Mouse (Mus musculus): ENCODE results near the gene Jazf1. TPM values are rescaled to one million over a fixed set of nuclear protein-coding genes. Genes with fewer than 3 reads are reported as not detected.

The Jazf1 gene
- total and polyA plus RNA-seq, 3 experiments: 0.42 to 1.7 (median 0.75) TPM

DNA sequence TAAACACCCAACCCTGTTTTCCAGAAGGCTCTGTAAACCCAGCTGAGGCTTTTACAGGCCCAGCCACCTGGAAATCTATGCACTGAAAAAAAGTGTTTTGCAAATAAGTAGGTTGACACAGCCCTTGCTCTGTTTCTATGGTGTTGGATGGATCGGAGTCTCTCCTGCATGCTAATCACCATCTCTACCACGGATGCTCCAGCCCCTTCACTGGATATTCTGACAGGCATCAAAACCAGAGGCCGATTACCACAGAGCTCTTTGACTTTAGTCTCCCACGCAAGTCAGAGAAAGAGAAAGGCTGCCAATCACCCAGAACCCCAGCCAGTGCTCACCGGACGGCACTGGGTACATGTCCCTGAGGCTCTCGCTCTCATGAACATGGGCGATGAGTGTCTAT, 291.4 kb downstream of the Jazf1 start:
- Histone ChIP-seq H3K4me3 (replicated peaks in 1 of 3; ENCODE audit: low read depth in 2 of 3, low read length in 2 of 3, poor library complexity in 1 of 3) (no peak overlapping the region), H3K27me3 (replicated peaks) (no peaks in the 10 kb centered on the region), H3K4me1 (ENCODE audit: control insufficient read depth in 1 of 2, insufficient read depth in 2 of 2) (peaks cover 0 to 34% of the 10 kb centered on the region in 2 experiments; a peak in 3 of 4 replicates), H3K79me2 (replicated peaks; ENCODE audit: control insufficient read depth, extremely low read depth, insufficient read depth, poor library complexity, severe bottlenecking) (no peaks in the 10 kb centered on the region), H3K9ac (ENCODE audit: insufficient read depth, low read depth) (no peak overlapping the region), H3K9me3 (replicated peaks; ENCODE audit: low read length) (no peaks in the 10 kb centered on the region), H3K27ac (ENCODE audit: insufficient read depth, low read depth) (no peak overlapping the region), H3K4me2 (ENCODE audit: insufficient read depth, low read depth, poor library complexity, severe bottlenecking) (no peak overlapping the region), H3K36me3 (replicated peaks in 1 of 2; ENCODE audit: control insufficient read depth in 1 of 2, insufficient read depth in 1 of 2, low read length in 1 of 2) (peaks cover 0 to 6% of the 10 kb centered on the region in 2 experiments)
- DNase-seq (ENCODE audit: extremely low read depth): no peak
- dilution Hi-C loops (cut with MboI; ENCODE audit: extremely low pct_ligation_motif_present, extremely low pct_unique_long_range_greater_than_20kb, low sequenced_read_pairs) (no loop called here), in situ Hi-C loops (cut with MboI; ENCODE audit: low pct_ligation_motif_present, low pct_unique_long_range_greater_than_20kb, low sequenced_read_pairs) (no loop called here)
- TF ChIP-seq MAFK (IDR thresholded peaks at IDR 0.05; ENCODE audit: insufficient replicate concordance, low read length): no peak

DNA sequence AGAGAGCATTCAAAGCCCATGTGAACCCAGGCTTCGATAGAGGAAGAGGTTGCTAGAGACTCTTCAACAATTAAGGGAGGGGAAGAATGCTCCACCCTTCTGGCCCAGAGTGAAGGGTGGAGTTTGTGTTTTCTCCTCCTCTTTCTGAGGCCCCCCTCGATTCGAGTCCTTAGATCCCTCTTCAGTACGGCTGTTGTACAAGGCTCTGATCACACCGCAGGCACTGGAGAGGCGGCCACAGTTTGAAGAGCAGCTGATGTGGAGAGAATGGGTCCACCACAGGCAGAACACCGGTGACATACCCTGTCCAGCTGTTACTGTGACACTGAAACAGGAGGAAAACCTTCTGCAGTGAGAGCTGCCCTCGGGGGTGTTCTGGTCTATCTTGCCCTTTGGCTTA, 292.5 kb downstream of the Jazf1 start:
- TF ChIP-seq ZNF384 (IDR thresholded peaks at IDR 0.05; ENCODE audit: low read depth, low read length) (no peak), NRF1 (IDR thresholded peaks at IDR 0.05; ENCODE audit: low read depth, low read length) (no peak), TCF12 (IDR thresholded peaks at IDR 0.05; ENCODE audit: low read depth, low read length) (no peak), ZKSCAN1 (IDR thresholded peaks at IDR 0.05; ENCODE audit: borderline replicate concordance, low read depth, low read length) (no peak), CHD1 (IDR thresholded peaks at IDR 0.05; ENCODE audit: low read depth, low read length) (no peak), NELFE (IDR thresholded peaks at IDR 0.05; ENCODE audit: low read depth, low read length) (no peak)
- DNase-seq (ENCODE audit: extremely low read depth): no peak
- Histone ChIP-seq H3K27ac (ENCODE audit: insufficient read depth, low read depth) (no peak overlapping the region), H3K9me3 (replicated peaks; ENCODE audit: low read length) (no peaks in the 10 kb centered on the region), H3K27me3 (replicated peaks) (no peaks in the 10 kb centered on the region), H3K79me2 (replicated peaks; ENCODE audit: control insufficient read depth, extremely low read depth, insufficient read depth, poor library complexity, severe bottlenecking) (no peaks in the 10 kb centered on the region), H3K9ac (ENCODE audit: insufficient read depth, low read depth) (no peak overlapping the region), H3K4me1 (ENCODE audit: control insufficient read depth in 1 of 2, insufficient read depth in 2 of 2) (peaks cover 0 to 31% of the 10 kb centered on the region in 2 experiments; a peak in 3 of 4 replicates), H3K4me2 (ENCODE audit: insufficient read depth, low read depth, poor library complexity, severe bottlenecking) (no peak overlapping the region), H3K4me3 (replicated peaks in 1 of 3; ENCODE audit: low read depth in 2 of 3, low read length in 2 of 3, poor library complexity in 1 of 3) (no peak overlapping the region), H3K36me3 (replicated peaks in 1 of 2; ENCODE audit: control insufficient read depth in 1 of 2, insufficient read depth in 1 of 2, low read length in 1 of 2) (peaks cover 0 to 12% of the 10 kb centered on the region in 2 experiments)
- dilution Hi-C loops (cut with MboI; ENCODE audit: extremely low pct_ligation_motif_present, extremely low pct_unique_long_range_greater_than_20kb, low sequenced_read_pairs) (no loop called here), in situ Hi-C loops (cut with MboI; ENCODE audit: low pct_ligation_motif_present, low pct_unique_long_range_greater_than_20kb, low sequenced_read_pairs) (no loop called here)

DNA sequence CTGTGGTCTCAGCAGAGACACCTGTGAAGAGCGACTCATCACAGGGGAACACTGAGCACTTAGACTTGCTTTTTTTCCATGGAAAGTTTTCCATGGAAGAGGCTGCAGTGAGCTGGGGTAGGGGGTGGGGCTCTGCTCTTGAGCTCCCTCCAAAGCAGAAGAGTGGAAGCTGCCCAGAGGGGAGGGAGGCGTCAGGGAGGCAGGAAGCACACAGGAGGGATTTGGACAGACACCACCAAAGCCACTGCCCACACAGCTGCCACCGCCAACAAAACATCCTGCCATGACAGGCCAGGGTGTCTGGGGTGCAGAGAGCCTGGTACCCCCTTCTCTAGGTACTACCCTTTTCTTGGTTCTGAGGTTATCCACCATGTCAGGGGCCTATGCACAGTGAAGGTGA, 293.1 kb downstream of the Jazf1 start:
- DNase-seq (ENCODE audit: extremely low read depth): no peak
- Histone ChIP-seq H3K9ac (ENCODE audit: insufficient read depth, low read depth) (no peak overlapping the region), H3K79me2 (replicated peaks; ENCODE audit: control insufficient read depth, extremely low read depth, insufficient read depth, poor library complexity, severe bottlenecking) (no peaks in the 10 kb centered on the region), H3K9me3 (replicated peaks; ENCODE audit: low read length) (no peaks in the 10 kb centered on the region), H3K36me3 (replicated peaks in 1 of 2; ENCODE audit: control insufficient read depth in 1 of 2, insufficient read depth in 1 of 2, low read length in 1 of 2) (peaks cover 0 to 15% of the 10 kb centered on the region in 2 experiments), H3K27me3 (replicated peaks) (no peaks in the 10 kb centered on the region), H3K4me3 (replicated peaks in 1 of 3; ENCODE audit: low read depth in 2 of 3, low read length in 2 of 3, poor library complexity in 1 of 3) (no peak overlapping the region), H3K4me2 (ENCODE audit: insufficient read depth, low read depth, poor library complexity, severe bottlenecking) (no peak overlapping the region), H3K4me1 (ENCODE audit: control insufficient read depth in 1 of 2, insufficient read depth in 2 of 2) (peaks cover 0 to 25% of the 10 kb centered on the region in 2 experiments; a peak in 3 of 4 replicates), H3K27ac (ENCODE audit: insufficient read depth, low read depth) (no peak overlapping the region)
- in situ Hi-C loops (cut with MboI; ENCODE audit: low pct_ligation_motif_present, low pct_unique_long_range_greater_than_20kb, low sequenced_read_pairs) (no loop called here), dilution Hi-C loops (cut with MboI; ENCODE audit: extremely low pct_ligation_motif_present, extremely low pct_unique_long_range_greater_than_20kb, low sequenced_read_pairs) (no loop called here)
- TF ChIP-seq KAT2A (IDR thresholded peaks at IDR 0.05; ENCODE audit: insufficient replicate concordance, low read length) (no peak), POLR2A (IDR thresholded peaks at IDR 0.05; ENCODE audit: low read depth, low read length) (no peak), MAZ (IDR thresholded peaks at IDR 0.05; ENCODE audit: low read depth, low read length) (no peak), ETS1 (conservative IDR thresholded peaks at IDR 0.05; ENCODE audit: low read depth, low read length) (no peak), TCF12 (IDR thresholded peaks at IDR 0.05; ENCODE audit: low read depth, low read length) (no peak), UBTF (IDR thresholded peaks at IDR 0.05; ENCODE audit: low read depth, low read length) (no peak), MYC (IDR thresholded peaks at IDR 0.05; ENCODE audit: low read depth, low read length) (no peak), USF1 (IDR thresholded peaks at IDR 0.05; ENCODE audit: low read depth, low read length) (no peak), ZMIZ1 (IDR thresholded peaks at IDR 0.05; ENCODE audit: low read depth, low read length) (no peak), MAFK (IDR thresholded peaks at IDR 0.05; ENCODE audit: insufficient replicate concordance, low read length) (no peak), E2F4 (IDR thresholded peaks at IDR 0.05; ENCODE audit: insufficient replicate concordance, low read depth, low read length) (no peak), CHD2 (IDR thresholded peaks at IDR 0.05; ENCODE audit: low read length) (no peak), USF2 (conservative IDR thresholded peaks at IDR 0.05; ENCODE audit: low read depth, low read length) (no peak), ZNF384 (IDR thresholded peaks at IDR 0.05; ENCODE audit: low read depth, low read length) (no peak), CHD1 (IDR thresholded peaks at IDR 0.05; ENCODE audit: low read depth, low read length) (no peak), IRF4 (IDR thresholded peaks at IDR 0.05; ENCODE audit: low read depth, low read length) (no peak), BHLHE40 (IDR thresholded peaks at IDR 0.05; ENCODE audit: low read depth, low read length) (no peak), PAX5 (IDR thresholded peaks at IDR 0.05; ENCODE audit: low read length) (no peak)
